Mouse (Mus musculus) forebrain, embryonic 13.5 days (tissue): ENCODE results near the gene Traf3. TPM values are rescaled to one million over a fixed set of nuclear protein-coding genes. Genes with fewer than 3 reads are reported as not detected.

Source experiments
- ATAC-seq: fragments of 200-750 bp; cut with Nextera tagmentation; 2 replicates; pipeline ENCODE4 v1.8.0; 2017
- H3K27ac ChIP-seq: fragments of 300-500 bp; sonication (generic); 2 replicates; pipeline ENCODE4 v1.5.1; 2015; ENCODE audit warnings: inconsistent platforms, mild to moderate bottlenecking, moderate library complexity
- H3K27me3 ChIP-seq: fragments of 300-500 bp; sonication (generic); 2 replicates; pipeline ENCODE4 v1.6.1; 2015; ENCODE audit warnings: mild to moderate bottlenecking, inconsistent platforms
- H3K36me3 ChIP-seq: fragments of 300-500 bp; sonication (generic); 2 replicates; pipeline ENCODE4 v1.6.1; 2015; ENCODE audit warnings: mild to moderate bottlenecking, inconsistent platforms; ENCODE audit not compliant: poor library complexity, severe bottlenecking
- H3K4me1 ChIP-seq: fragments of 300-500 bp; sonication (generic); 2 replicates; pipeline ENCODE4 v1.6.1; 2015; ENCODE audit warnings: inconsistent platforms
- H3K4me2 ChIP-seq: fragments of 300-500 bp; sonication (generic); 2 replicates; pipeline ENCODE4 v1.6.1; 2015; ENCODE audit warnings: inconsistent platforms, mild to moderate bottlenecking, moderate library complexity
- H3K4me3 ChIP-seq: fragments of 300-500 bp; sonication (generic); 2 replicates; pipeline ENCODE4 v1.5.1; 2015; ENCODE audit warnings: mild to moderate bottlenecking, inconsistent platforms
- H3K9ac ChIP-seq: fragments of 300-500 bp; sonication (generic); 2 replicates; pipeline ENCODE4 v1.6.1; 2015; ENCODE audit warnings: mild to moderate bottlenecking, inconsistent platforms
- H3K9me3 ChIP-seq: fragments of 300-500 bp; sonication (generic); replicated peaks from 2 replicates; pipeline ENCODE4 v1.6.1; 2016; ENCODE audit warnings: inconsistent platforms
- WGBS: fragments of 180-500 bp; shearing (Covaris S2); methylation state at CpG from one replicate; pipeline ENCODE4 v1.1.7; 2015; 5-methylcytosine and 5-hydroxymethylcytosine counted together
- polyA plus RNA-seq: library from polyadenylated mRNA; unstranded; fragments of >200 nt; fragmentation: Nextera tagmentation; extraction: Ambion mirVana; gene quantifications from 2 replicates; pipeline ENCODE4 v1.2.1, GENCODE M21; 2015

Gene Traf3
- polyA plus RNA-seq, 1 experiment from 2014 or later, result 12.8 TPM

DNA sequence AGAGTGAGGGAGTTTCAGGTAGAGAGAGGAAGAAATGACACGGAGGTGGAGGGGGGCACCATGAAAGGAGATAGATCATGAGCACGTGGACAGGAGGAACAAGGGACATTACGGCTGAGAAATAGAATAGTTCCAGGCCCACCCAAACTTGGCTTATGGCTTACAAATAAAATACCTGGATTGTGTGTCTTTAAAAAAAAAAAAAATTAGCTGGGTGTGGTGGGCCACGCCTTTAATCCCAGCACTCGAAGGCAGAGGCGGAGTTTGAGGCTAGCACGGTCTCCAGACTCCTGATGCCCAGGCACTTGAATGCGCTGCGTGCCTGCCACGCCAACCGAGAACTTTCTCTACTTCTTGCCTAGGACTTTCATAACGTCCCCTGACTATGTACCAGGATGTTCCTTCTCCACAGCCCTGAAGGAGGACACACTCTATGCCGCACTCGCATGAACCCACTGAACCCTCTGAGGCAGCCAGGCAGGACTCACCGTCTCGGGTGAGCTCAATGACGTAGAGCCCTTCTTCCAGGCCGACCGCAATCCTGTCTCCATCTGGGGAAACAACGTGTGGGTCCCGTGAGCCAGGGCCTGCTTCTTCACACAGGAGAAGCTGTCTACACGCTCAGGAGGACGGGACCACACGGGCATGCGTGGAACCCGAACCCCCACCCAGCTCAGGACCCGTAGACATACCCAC lies 135.3 kb downstream of the Traf3 start:
- 97% methylated on average over 27 of the region's 27 CpGs for WGBS
- no peak overlapping the region for H3K27ac ChIP-seq
- ATAC-seq, result no peak

GRCm38 (mm10) chr12:111302018-111302345 lies 135.8 kb downstream of the Traf3 start:
- H3K36me3 ChIP-seq, result peaks cover 97% of the 10 kb centered on the region
- no peaks in the 10 kb centered on the region for H3K9me3 ChIP-seq
- H3K27ac ChIP-seq, result no peak overlapping the region
- H3K4me3 ChIP-seq, result no peak overlapping the region
- H3K4me1 ChIP-seq, result no peaks in the 10 kb centered on the region
- H3K27me3 ChIP-seq, result no peaks in the 10 kb centered on the region
- H3K9ac ChIP-seq, result no peak overlapping the region
- no peak overlapping the region for H3K4me2 ChIP-seq
- WGBS, result 94% methylated on average over 14 of the region's 14 CpGs
- ATAC-seq, result no peak

More for the DNA sequence above, 135.3 kb downstream of the Traf3 start:
- peaks cover 97% of the 10 kb centered on the region for H3K36me3 ChIP-seq
- no peaks in the 10 kb centered on the region for H3K27me3 ChIP-seq
- no peak overlapping the region for H3K4me2 ChIP-seq
- H3K4me1 ChIP-seq, result no peaks in the 10 kb centered on the region
- H3K9ac ChIP-seq, result no peak overlapping the region
- no peaks in the 10 kb centered on the region for H3K9me3 ChIP-seq
- H3K4me3 ChIP-seq, result no peak overlapping the region

- peaks cover 95% of the 10 kb centered on the region for H3K36me3 ChIP-seq
- no peak overlapping the region for H3K4me2 ChIP-seq
- no peak overlapping the region for H3K27ac ChIP-seq
- WGBS, result 95% methylated on average over 8 of the region's 8 CpGs
- no peaks in the 10 kb centered on the region for H3K27me3 ChIP-seq
- H3K4me3 ChIP-seq, result no peak overlapping the region
- no peaks in the 10 kb centered on the region for H3K4me1 ChIP-seq
- no peaks in the 10 kb centered on the region for H3K9me3 ChIP-seq
- no peak overlapping the region for H3K9ac ChIP-seq
- no peak for ATAC-seq
These were observed 137.7 kb downstream of the Traf3 start for GRCm38 (mm10) chr12:111303702-111304337.

DNA sequence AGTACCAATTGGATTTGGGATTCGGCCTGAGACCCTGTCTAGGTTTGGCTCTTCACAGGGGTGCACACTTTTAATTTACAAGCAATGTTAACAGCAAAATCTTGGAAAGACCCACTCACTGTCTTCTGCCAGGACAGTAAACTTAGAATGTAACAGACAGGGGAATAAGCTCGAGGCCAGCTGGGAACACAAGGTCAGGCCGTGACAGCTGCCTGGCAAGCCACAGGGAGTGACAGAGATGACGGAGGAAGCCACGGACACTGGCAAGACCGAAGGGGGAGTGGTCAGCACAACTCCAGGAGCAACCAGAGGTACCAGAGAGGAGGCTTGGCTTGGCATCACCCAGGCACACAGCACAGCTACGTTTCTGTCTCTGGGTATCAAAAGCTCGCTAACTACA lies 140.7 kb downstream of the Traf3 start:
- WGBS, result 94% methylated on average over 8 of the region's 8 CpGs
- Histone ChIP-seq H3K4me3 (no peak overlapping the region), H3K9me3 (no peaks in the 10 kb centered on the region), H3K9ac (no peak overlapping the region), H3K27me3 (no peaks in the 10 kb centered on the region), H3K27ac (no peak overlapping the region), H3K36me3 (peaks cover 98% of the 10 kb centered on the region), H3K4me1 (no peaks in the 10 kb centered on the region), H3K4me2 (no peak overlapping the region)
- no peak for ATAC-seq

DNA sequence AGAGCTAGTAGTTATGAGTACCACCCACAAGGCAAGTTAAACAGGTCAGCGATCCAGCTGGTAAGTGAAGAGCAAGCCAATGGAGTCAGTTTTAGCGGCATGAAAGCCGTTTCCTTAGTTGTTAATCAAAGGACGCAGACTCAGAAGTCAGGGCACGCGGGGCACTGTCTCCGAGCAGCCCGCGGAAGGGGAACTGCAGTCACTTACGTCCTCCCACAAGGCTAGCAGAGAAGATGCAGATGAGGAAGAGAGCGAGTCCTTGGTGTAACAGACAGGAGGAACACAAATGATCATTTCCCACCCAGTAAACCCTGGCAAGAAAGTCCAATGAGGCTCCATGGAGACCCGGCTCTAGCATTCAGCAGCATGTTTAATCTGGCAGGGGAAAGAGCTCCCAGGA lies 143.1 kb downstream of the Traf3 start:
- ATAC-seq, result no peak
- 93% methylated on average over 12 of the region's 12 CpGs for WGBS
- Histone ChIP-seq H3K9ac (no peak overlapping the region), H3K4me2 (no peak overlapping the region), H3K36me3 (peaks cover 97% of the 10 kb centered on the region), H3K27ac (no peak overlapping the region), H3K9me3 (no peaks in the 10 kb centered on the region), H3K4me3 (no peak overlapping the region), H3K4me1 (no peaks in the 10 kb centered on the region), H3K27me3 (no peaks in the 10 kb centered on the region)

DNA sequence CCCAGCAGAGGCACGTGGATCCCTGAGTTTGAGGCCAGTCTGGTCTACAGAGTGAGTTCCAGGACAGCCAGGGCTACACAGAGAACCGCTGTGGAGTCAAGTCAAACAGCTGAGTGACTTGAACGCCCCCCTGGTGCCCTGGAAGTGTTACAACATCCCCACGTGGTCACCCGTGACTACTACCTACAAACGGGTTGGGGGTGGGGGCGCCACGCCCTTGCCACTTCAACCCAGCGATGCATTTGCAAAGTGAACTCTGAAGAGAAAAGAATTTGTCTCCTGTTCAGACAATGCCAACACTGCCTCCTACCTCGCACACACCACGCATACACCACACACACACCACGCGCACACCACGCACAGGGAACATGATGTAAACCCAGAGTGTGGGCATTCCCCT lies 143.8 kb downstream of the Traf3 start:
- no peak overlapping the region for H3K27ac ChIP-seq
- H3K4me2 ChIP-seq, result no peak overlapping the region
- H3K9me3 ChIP-seq, result no peaks in the 10 kb centered on the region
- no peak overlapping the region for H3K4me3 ChIP-seq
- H3K4me1 ChIP-seq, result no peaks in the 10 kb centered on the region
- no peaks in the 10 kb centered on the region for H3K27me3 ChIP-seq
- 89% methylated on average over 14 of the region's 14 CpGs for WGBS
- peaks cover 97% of the 10 kb centered on the region for H3K36me3 ChIP-seq
- no peak for ATAC-seq
- no peak overlapping the region for H3K9ac ChIP-seq

- H3K9me3 ChIP-seq, result no peaks in the 10 kb centered on the region
- no peak overlapping the region for H3K4me3 ChIP-seq
- H3K4me1 ChIP-seq, result no peaks in the 10 kb centered on the region
- H3K4me2 ChIP-seq, result no peak overlapping the region
- ATAC-seq, result no peak
- WGBS, result 96% methylated on average over 10 of the region's 10 CpGs
- peaks cover 97% of the 10 kb centered on the region for H3K36me3 ChIP-seq
- H3K27me3 ChIP-seq, result no peaks in the 10 kb centered on the region
- H3K9ac ChIP-seq, result no peak overlapping the region
- no peak overlapping the region for H3K27ac ChIP-seq
These were observed 145.6 kb downstream of the Traf3 start for GRCm38 (mm10) chr12:111311775-111312174.

- no peak overlapping the region for H3K4me2 ChIP-seq
- no peaks in the 10 kb centered on the region for H3K9me3 ChIP-seq
- H3K9ac ChIP-seq, result no peak overlapping the region
- H3K27me3 ChIP-seq, result no peaks in the 10 kb centered on the region
- H3K4me3 ChIP-seq, result no peak overlapping the region
- H3K4me1 ChIP-seq, result no peaks in the 10 kb centered on the region
- H3K27ac ChIP-seq, result no peak overlapping the region
- 95% methylated on average over 7 of the region's 7 CpGs for WGBS
- ATAC-seq, result no peak
- H3K36me3 ChIP-seq, result peaks cover 99% of the 10 kb centered on the region
These were observed 148.1 kb downstream of the Traf3 start for GRCm38 (mm10) chr12:111314273-111314672.

Other genes starting within 250 kb of the Traf3 start
- gene Ankrd9, start 187.3 kb upstream of the Traf3 start, polyA plus RNA-seq, result 9.1 and 9.4 TPM in 2 replicates
- 8.0 and 8.4 TPM in 2 replicates for gene Rcor1, start 127.0 kb upstream of the Traf3 start, polyA plus RNA-seq
- gene 4930595D18Rik, start 18.1 kb downstream of the Traf3 start, polyA plus RNA-seq, result 0.21 TPM in 1 of 2 replicates, not detected in the other
- gene Amn, start 104.7 kb downstream of the Traf3 start, polyA plus RNA-seq, result 0.76 and 0.98 TPM in 2 replicates
- 25.1 and 34.0 TPM in 2 replicates for gene Cdc42bpb, start 211.3 kb downstream of the Traf3 start, polyA plus RNA-seq
- 0.35 and 1.0 TPM in 2 replicates for gene Lbhd2, start 240.4 kb downstream of the Traf3 start, polyA plus RNA-seq